Mouse (Mus musculus): Measurements from ENCODE around the gene Cracr2a.

Cracr2a gene

DNA sequence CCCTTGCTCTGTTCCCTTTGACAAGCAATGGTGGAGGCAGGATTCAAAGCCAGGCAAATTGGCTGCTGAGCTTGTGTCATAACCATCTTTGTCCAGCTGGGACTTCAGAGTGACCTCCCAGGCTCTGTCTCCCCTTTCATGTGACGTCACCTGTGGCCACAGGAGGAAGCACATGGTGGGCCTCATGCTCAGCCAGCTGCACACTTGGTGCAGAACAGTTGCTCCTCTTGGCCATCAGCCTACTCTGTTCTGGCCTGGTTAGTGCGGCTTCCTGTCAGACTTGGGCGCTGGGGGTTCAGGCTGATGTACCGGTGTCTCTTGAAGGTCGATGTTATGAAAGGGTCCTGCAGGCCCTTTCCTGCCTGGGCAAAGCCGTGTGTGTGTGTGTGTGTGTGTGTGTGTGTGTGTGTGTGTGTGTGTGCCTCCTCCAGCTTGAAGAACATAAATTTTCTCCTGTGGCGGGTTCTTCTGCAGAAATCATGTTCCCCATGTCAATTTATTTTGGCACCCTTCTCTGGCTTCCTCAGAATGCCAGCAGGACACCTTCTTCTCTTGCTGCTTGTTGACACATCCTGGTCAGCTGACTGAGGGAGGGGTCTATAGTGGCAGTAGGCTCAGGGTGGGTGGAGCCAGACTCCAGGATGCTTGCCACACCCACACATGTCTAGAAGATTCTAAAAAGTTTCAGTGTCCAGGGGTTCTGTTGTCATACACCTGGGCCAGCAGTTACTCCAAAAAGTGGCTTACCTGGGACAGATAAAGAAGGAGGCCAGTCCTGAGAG, 5.0 kb downstream of the Cracr2a start:
- no peak for DNase-seq (ENCODE audit: low spot score)

DNA sequence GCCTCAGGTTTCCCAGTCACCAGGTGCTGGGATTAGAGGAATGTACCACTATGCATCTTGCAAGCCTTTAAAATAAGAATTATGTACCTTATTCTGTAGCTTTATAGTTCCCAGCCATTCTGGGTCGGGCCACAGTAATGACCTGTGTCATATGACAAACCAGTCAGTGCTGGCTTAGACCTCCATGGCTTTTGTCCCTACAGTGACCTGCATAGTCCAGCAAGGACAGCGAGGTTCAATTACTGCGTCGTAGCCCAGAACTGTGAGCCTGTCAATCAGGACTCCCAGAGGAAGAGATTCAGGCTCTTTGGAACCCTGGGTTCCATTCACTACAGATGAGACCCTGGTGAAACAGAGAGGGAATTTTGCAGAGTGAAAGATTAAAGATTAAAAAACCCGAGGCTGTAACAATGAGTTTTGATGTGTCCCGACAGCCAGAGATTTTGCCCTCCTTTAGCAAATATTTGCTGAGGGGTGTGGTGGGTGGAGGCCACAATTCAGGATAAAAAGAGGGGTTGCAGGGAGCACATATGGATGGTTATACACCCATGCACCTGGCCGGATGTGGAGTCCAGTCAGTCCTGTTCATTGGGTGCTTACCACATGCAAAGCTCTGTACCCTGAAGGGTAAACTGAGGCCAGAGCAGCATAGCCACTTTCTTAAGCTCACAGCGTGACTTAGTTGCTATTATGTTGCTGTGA, 10.9 kb downstream of the Cracr2a start:
- DNase-seq (ENCODE audit: low spot score), result no peak

DNA sequence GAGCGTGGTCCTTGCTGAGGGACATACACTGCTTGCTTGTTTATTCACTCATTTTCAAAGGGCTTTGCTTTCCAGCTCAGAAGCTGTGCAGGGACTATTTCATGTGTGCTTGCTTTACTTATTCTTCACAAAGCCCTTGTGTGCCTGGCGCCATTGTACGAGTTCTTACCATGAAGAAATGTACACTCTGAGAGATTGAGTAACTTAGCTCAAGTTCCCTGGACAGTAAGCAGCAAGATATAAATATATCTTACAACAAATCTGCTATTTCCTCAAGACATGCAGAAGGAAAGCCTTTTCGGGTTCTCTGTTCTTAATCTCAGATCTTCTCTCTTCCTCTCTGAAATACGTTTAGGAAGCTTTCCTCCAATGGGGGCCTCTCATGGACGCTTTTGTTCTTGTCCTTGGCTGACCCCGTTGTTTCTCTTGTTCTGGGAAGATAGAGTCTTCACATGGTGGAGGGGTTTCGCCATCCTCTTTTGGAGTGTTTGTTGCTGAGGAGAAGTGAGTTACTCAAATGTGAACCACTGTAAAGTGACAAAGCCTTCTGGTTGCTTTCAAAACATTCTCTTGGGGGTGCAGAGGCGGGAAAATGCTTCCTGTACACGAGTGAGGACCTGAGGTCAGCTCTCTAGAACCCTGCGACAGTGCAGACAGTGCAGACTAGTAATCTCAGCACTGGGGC, 12.8 kb downstream of the Cracr2a start:
- DNase-seq (ENCODE audit: low spot score), result no peak

DNA sequence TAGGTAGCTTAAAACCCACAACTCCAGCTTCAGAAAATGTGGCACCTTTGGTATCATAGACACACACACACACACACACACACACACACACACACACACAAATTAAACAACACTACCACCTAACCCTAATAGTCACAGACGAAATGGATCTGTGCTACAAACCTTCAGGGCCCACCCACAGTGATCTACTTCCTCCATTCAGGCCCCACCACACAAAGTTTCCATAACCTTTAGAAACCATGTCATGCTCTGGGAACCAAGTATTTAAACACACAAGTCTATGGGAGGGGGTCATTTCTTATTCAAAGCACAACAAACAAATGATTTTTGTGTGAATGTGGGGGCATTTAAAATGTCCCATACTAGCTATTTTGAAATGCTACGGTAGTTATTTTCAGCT, 14.1 kb downstream of the Cracr2a start:
- DNase-seq (ENCODE audit: low spot score), result no peak

DNA sequence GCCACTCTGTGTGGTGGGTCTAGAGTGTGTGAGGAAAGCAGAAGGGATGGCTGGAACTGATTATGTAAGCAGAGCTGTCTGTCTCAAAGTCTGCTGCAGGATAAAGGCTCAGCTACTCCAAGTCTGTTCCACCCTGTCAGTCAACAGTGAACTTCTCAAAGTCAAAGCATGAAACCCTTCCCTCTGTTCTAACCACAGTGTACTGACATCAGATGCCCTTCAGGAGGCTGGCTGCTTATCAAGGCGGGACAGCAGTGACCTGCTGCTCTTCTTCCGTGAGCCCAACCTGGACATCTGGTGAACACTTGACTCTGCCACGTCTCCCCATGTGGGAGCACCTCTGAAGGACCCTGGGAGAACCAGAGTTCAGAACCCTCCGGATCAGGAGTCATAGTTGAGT, 16.6 kb downstream of the Cracr2a start:
- no peak for DNase-seq (ENCODE audit: low spot score)

DNA sequence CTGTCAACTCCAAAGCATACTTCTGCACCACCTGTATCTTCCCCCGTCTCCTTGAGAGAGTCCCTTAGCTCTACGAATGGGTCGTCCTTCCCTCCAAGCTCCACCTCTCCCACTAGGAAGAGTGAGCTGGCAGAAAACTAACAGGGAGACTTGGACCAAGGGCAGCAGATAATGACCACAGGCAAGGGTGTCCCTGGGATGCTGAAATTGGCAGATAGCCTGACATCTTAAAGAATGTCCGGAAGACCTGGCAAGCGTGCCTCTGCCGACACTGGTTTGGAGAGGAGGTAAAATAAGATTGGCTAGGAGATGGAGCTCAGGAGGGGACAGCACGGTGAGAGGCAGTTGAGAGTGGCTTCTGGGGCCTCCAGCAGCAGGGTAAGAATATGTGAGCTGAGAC, 17.2 kb downstream of the Cracr2a start:
- no peak for DNase-seq (ENCODE audit: low spot score)

DNA sequence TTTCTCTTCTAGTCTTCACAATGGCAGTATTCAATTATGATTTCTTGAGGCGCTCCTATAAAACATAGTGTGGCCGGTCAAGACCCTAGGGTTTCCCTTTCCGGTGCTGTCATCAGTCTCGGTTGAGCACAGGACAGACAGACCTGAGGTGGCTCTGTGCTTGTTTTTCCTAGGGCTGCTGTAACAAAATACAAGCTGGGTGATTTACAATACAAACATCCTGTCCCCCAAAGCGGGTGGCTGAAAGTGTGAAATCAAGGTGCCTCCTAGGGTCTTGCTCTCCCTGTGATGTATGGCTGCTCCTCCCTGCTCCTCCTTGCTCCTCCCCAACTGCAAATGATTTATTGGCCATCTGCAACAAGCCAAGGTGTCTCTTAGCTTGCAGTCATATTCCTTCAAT, 17.7 kb downstream of the Cracr2a start:
- DNase-seq (ENCODE audit: low spot score), result no peak

DNA sequence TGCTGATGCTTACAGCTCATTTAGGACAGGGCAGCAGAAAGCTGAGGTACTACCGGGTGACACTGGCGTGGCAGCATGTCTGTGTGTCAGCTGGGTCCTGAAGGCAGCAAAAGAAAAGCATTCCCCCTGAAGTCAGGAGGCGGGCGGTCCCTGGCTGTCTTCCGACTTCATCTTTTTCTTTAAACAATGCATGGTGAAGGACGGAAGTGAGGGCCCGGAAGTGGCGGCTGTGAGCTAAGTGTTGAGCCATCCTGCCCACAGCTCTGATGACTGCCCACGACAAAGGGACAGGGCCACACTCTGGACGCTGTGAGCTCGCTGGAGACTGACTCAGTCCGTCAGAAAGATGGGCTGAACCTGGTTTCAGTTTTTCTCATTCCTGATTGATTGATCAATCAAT, 20.8 kb downstream of the Cracr2a start:
- DNase-seq (ENCODE audit: low spot score), result no peak

DNA sequence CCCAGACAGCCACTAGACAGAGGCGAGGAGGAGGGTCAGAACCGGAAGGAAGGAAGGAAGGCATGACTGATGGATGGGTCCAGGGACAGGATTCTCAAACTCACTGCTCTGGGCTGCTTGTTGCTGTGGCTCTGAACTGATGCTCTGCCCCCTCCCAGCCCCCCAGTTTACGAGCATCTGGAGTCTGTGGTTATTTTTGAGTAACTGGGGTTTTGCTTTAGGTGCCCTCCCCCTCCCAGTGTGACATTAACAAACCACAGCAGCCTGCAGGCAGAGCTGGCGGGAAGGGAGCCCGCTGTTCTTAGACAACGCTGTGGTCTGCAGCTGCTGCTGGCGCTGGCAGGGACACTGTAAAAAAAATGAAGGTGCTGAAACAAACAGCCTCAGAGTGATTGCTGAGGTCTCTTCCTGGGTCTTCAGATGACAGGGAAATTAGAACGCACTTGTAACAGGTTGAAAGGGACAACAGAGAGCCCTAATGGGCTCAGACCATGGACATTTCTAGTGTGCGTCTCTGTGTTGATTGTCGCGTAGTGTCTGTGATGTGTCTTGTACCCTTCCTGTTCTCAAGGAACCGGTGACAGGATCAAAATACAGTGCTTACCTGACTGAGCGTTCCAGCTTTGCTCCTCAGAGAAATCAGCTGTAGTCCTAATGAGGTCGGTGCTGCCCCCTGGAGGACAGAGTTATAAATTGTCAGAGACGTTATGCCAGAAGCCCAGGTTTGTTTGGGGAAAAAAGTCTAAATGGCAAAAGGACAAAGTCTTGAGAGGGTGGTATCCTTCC, 21.4 kb downstream of the Cracr2a start:
- DNase-seq (ENCODE audit: low spot score), result no peak

DNA sequence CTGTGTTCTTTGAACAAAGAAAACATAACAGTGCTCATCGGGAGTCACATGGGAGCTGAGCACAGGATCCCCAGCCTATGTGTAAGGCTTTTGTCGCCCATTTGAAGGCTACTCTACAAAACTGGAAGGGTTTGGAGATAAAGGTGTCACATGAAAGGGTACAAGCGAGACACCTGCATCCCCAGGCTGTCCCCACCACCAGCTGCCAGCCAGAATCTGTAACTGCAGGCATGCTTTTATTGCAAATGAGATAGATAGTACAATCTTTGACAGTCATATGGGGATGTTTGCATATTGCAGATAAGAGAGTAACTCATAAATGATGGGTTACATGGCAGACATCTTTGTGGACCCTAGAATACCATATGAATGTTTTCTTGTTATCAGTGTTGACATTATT, 30.3 kb downstream of the Cracr2a start:
- DNase-seq (ENCODE audit: low spot score), result no peak

DNA sequence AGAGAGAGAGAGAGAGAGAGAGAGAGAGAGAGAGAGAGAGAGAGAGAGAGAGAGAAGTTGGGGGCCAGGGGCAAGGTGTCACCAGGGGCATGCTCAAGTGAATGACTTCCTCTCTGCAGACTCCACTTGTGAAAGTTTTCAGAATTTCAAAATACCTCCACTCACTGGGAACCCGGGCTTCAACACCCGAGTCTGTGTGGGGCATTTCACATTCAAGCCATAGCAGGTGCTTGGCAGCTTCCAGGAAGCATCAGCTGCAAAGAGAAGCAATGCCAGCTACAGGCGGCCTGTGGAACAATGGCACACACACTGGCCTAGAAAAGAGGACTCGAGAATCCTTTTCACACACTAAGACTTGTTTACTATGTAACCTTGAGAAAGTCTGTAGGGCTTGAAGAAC, 32.3 kb downstream of the Cracr2a start:
- no peak for DNase-seq (ENCODE audit: low spot score)

DNA sequence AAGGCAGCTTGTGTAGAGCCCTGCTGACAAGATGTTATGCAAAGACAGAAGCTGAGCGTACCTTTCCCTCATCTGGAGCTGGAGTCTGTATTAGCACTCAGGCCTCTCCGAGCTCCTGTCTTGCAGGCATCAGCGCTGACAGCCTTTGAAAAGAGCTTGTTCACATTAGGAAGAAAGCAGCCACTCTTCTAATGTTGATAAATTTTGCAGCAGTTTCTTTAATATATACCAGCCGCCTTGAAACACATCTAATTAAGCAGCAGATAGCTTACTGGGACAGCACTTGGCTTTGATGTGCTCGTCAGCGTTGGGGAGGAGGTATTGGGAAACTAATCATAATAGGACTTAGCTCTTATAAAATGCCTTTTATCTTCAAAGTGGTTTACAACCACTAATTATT, 38.1 kb downstream of the Cracr2a start:
- no peak for DNase-seq (ENCODE audit: low spot score)

DNA sequence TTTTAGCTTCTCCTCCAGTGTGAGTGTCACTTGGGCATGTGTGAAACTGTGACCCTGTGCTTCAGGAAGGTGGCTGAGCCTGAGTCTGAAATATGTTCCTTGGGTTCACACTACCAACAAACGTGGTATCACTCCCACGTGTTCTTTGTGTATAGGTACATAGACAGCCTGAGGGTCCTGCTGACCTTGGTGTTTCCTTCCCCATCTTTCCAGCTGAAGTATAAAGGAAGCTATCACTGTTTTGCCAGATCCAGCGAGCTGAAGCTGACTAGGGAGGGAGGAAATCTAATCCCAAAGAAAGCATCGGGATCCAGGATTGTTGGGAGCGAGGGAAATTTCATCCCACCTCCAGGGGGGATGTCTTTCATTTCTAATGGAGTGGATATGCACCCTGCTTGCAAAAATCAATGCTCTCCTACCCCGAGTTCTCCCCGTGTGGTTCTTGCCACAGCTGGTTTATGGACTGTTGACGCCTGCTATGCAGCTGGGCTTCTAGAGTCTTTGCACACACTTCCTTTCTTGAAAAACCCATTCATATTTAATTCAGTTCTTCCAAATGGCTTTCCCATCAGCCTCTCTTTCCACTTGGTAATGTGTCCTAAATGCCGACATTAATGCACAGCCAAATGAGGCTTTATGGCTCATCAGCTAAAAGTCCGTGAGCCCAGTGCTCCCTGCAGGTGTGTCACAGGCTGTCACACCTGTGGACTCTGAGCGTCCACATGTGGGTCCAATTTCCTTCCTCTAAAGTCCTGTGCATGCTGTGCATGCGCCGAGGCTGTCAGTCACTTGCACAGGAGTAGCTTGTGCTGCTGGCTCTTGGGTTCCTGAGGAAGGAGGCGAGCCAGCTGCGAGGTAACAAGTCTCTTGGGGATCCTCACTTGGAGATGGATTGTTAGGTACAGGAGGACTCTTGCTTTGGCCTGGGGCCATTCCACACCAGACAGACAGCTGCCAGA, 44.2 kb downstream of the Cracr2a start:
- DNase-seq (ENCODE audit: low spot score), result no peak

DNA sequence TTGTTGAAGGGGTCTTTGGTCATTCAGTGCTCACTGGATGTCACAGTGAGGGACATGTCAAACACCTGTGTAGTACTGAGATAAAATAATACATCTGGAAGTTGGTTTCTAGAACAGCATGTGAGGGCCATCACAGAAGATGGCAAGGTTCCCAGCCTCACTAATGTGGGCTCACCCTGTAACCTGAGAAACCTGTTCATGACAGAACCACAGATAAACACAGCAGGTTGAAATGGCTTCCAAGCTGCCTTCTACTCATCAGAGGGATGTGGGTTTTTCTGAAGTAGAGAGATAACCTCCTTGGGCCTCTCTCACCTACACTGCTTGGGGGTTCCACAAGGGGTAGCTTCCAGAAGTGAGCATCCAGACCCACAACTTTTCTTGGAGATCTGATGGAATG, 48.5 kb downstream of the Cracr2a start:
- DNase-seq (ENCODE audit: low spot score), result no peak

DNA sequence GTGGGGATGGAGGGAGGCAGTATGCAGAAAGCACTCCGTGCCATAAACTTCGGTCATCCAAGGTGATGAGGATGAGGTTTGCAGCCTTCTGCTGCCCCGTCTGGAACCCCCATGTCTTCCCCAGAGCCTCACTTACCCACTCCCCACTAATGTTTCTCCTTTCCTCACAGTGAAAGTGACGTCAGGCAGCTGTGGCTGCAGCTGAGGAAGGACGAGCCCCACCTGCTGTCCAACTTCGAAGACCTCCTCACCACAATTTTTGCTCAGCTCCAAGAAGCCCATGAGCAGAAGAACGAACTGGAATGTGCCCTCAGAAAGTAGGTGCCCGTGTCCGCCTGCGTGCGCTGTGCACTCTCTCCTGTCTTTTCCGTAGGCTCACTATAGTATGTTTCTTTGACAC, 50.1 kb downstream of the Cracr2a start:
- DNase-seq (ENCODE audit: low spot score), result no peak

DNA sequence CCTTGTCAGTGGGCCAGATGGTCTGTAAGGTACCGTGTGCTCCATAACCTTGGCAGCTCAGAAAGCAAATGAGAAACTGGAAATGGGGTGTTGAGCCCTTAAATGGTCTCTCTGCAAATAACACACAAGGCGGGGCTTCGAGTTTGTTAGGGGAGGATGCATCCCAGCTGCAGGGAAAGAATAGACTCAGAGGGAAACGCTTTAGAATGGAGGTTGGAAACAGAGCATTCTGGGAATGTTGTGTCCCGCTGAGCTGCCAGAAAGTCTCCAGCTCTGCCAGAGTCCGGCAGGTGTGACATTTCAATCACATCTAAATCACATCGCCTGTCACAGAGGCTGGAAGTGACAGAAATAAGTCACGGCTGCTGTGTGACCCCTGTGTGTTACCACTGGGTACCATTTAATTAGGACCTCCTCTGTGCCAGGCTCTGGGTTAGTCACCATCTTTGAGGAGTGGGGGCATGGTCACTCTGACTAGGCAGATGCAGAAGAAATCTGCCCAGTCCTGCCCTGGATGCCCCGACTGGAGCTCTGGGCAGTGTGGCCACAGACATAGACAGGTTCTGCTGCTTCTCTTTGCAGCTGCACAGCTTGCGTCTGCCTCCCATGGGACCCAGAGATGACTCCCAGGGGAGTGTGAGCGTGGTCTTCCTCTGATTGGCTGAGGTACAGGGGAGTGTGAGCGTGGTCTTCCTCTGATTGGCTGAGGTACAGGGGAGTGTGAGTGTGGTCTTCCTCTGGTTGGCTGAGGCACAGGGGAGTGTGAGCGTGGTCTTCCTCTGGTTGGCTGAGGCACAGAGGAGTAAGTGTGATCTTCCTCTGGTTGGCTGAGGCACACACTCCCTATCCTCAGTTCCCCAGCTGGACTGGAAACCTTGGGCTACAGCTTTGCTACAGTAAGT, 53.2 kb downstream of the Cracr2a start:
- no peak for DNase-seq (ENCODE audit: low spot score)

DNA sequence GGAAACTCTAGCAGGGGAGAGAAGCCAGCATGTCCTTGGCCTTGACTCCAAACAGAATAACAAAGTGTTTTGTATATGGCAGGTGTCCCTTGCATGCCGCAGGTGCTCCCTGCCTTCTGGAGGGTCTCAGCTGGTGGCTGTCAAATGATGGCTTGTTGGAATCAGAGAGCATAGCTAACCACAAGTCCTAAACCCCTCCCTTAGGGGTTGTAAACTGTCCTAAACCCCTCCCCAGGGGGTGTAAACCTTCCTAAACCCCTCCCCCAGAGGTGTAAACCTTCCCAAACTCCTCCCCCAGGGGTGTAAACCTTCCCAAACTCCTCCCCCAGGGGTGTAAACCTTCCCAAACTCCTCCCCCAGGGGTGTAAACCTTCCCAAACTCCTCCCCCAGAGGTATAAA, 55.5 kb downstream of the Cracr2a start:
- DNase-seq (ENCODE audit: low spot score), result no peak

DNA sequence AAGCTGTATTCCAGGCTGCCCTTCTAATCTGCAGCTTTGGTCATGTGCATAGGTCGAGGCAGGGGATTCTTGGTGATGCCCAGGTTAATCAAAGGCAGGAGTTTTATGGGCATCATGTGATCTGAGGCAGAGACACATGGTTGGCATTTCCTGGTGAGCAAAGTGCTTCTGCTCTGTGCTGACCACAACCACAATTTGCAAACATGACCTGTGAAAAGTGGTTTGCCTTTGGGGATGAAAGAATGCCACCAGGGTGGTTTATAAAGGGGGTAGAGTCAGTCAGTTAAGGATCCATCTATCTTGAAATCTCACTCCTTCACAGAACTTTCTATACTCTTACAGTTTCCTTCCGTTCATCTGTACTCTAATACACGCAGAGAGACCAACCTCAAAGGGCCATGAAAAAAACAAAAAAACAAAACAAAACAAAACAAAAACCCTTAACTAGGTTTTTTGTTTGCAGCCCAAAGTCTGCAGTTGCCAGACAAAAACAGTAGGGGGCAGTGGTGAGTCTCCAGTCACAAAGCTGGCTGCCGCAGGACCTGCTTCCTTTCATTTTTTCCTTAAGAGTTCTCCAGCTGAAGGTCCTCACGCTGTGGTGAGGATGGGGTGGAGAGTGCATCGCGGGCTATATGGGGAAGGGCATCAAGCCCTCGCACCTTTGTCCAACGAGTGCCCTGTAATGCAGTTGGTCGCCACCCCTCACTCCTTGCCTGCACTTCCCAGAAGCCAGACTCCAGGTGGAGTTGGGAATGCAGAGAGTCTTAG, 56.3 kb downstream of the Cracr2a start:
- DNase-seq (ENCODE audit: low spot score), result no peak

DNA sequence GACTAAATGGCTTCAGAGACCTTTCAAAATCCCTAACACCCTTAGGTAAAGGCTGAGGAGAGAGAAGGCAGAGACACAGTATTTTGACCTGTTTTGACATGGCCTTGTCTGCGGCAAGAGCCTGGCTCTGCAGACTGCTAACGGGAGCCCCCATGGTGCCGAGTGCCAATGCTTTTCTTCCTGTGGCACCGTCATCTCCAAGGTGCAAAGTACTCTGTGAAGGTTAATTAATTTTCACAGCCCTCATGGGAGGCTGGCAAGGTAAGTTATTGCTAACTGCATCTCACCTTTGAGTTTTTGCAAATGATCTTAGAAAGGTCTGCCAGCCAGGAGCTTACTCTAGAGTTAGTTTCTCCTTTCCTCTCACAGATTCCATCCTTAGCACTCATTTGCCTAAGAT, 57.5 kb downstream of the Cracr2a start:
- no peak for DNase-seq (ENCODE audit: low spot score)

All from urinary bladder, postnatal 10 days (tissue).